8 mouse cellular contexts compared by ENCODE assay signal in genomic region chr8:94172809-94173732, GRCm38 (mm10). TPM values are rescaled to one million over a fixed set of nuclear protein-coding genes. Genes with fewer than 3 reads are reported as not detected.
DNase-seq lines count a peak whose midpoint lies in the region; ATAC-seq and TF ChIP-seq lines count a peak whose summit lies in the region.

No protein-coding gene starts in this region.

- DNase-seq in left cerebral cortex, postnatal 4 days = peak; percentile 5
- DNase-seq in left cerebral cortex, postnatal 36 days (ENCODE audit: low spot score in 2 of 2) = no peak
- DNase-seq in liver, embryonic 11.5 days (ENCODE audit: low spot score) = peak; percentile 67
- no peak for DNase-seq in ovary, postnatal 36 days (ENCODE audit: low spot score)

- 3% methylated on average over 39 of the region's 39 CpGs for WGBS in bone marrow, adult 2 months
- 2% methylated on average over 39 of the region's 39 CpGs for WGBS in heart, embryonic 13.5 days
- 3% methylated on average over 39 of the region's 39 CpGs for WGBS in liver, embryonic 11.5 days
- WGBS in small intestine, adult 2 months = 2% methylated on average over 39 of the region's 39 CpGs

- H3K4me3 ChIP-seq in bone marrow, adult 2 months (replicated peaks; ENCODE audit: control insufficient read depth, low read depth, low read length) = peak overlapping the region; percentile 24
- peak overlapping the region; percentile 59 for H3K4me3 ChIP-seq in heart, embryonic 13.5 days
- peak overlapping the region; percentile 74 for H3K4me3 ChIP-seq in liver, embryonic 11.5 days (ENCODE audit: low read depth, low read length)
- H3K4me3 ChIP-seq in small intestine, adult 2 months (ENCODE audit: low read depth, low read length) = peak overlapping the region; percentile 67

- ATAC-seq in heart, embryonic 13.5 days (ENCODE audit: extremely low read depth, insufficient number of reproducible peaks, low FRiP score, low TSS enrichment) = no peak
- ATAC-seq in liver, embryonic 11.5 days (replicated peaks; ENCODE audit: low FRiP score) = peak; percentile 18
- no peak for ATAC-seq in granulocyte monocyte progenitor cell, adult 5-6 weeks (replicated peaks; ENCODE audit: poor library complexity, severe bottlenecking)

- H3K4me1 ChIP-seq in bone marrow, adult 2 months (ENCODE audit: control insufficient read depth, insufficient read depth, low read length) = no peaks in the 10 kb centered on the region; the same call in 1 of the 2 replicates
- H3K4me1 ChIP-seq in heart, embryonic 13.5 days = peaks cover 25% of the 10 kb centered on the region
- peaks cover 28% of the 10 kb centered on the region for H3K4me1 ChIP-seq in liver, embryonic 11.5 days (replicated peaks; ENCODE audit: control insufficient read depth, insufficient read depth, low read length)
- H3K4me1 ChIP-seq in small intestine, adult 2 months (ENCODE audit: control insufficient read depth, insufficient read depth, insufficient read length, low read length) = peaks cover 14% of the 10 kb centered on the region

- TF ChIP-seq POLR2A in bone marrow, adult 2 months (IDR thresholded peaks at IDR 0.05; ENCODE audit: borderline replicate concordance, control insufficient read depth, low read depth, low read length) = no peak
- TF ChIP-seq POLR2A in small intestine, adult 2 months (IDR thresholded peaks at IDR 0.05; ENCODE audit: low read depth, low read length) = no peak

- H3K36me3 ChIP-seq in heart, embryonic 13.5 days = no peaks in the 10 kb centered on the region
- no peaks in the 10 kb centered on the region for H3K36me3 ChIP-seq in liver, embryonic 11.5 days (ENCODE audit: control insufficient read depth, insufficient read depth, low read length)
- H3K36me3 ChIP-seq in small intestine, adult 2 months (ENCODE audit: control insufficient read depth, insufficient read depth, low read length) = no peaks in the 10 kb centered on the region

- TF ChIP-seq CTCF in bone marrow, adult 2 months (IDR thresholded peaks at IDR 0.05; ENCODE audit: control insufficient read depth, insufficient read depth, low read length) = no peak
- no peak for TF ChIP-seq CTCF in small intestine, adult 2 months (IDR thresholded peaks at IDR 0.05; ENCODE audit: extremely low read depth, insufficient read length, insufficient replicate concordance, low read depth, low read length)

- peak overlapping the region; percentile 77 for H3K9ac ChIP-seq in heart, embryonic 13.5 days
- H3K9ac ChIP-seq in liver, embryonic 11.5 days (ENCODE audit: low read depth, low read length) = peak overlapping the region; percentile 95

- peaks cover 96% of the 10 kb centered on the region for H3K27me3 ChIP-seq in heart, embryonic 13.5 days (replicated peaks)
- peaks cover 24% of the 10 kb centered on the region for H3K27me3 ChIP-seq in liver, embryonic 11.5 days (replicated peaks; ENCODE audit: control insufficient read depth, insufficient read depth, low read length)
- H3K27me3 ChIP-seq in small intestine, adult 2 months (ENCODE audit: control insufficient read depth, insufficient read depth, low read length) = peaks cover 5% of the 10 kb centered on the region; the same call in 1 of the 2 replicates

- intact Hi-C loops in left cerebral cortex, postnatal 4 days (cut with DNase I) = no loop called here
- intact Hi-C loops in left cerebral cortex, postnatal 36 days (cut with DNase I) = no loop called here

- no peak overlapping the region for H3K27ac ChIP-seq in bone marrow, adult 2 months (ENCODE audit: control insufficient read depth, insufficient read depth, low read depth, low read length, poor library complexity)
- H3K27ac ChIP-seq in heart, embryonic 13.5 days (replicated peaks) = no peak overlapping the region; the same call in 1 of the 2 replicates
- H3K27ac ChIP-seq in liver, embryonic 11.5 days (ENCODE audit: low read depth, low read length) = peak overlapping the region; percentile 96
- H3K27ac ChIP-seq in small intestine, adult 2 months (ENCODE audit: insufficient read depth, low read depth, low read length) = peak overlapping the region; percentile 37; the same call in 1 of the 2 replicates

- peak overlapping the region; percentile 97 for H3K4me2 ChIP-seq in heart, embryonic 13.5 days
- H3K4me2 ChIP-seq in liver, embryonic 11.5 days = peak overlapping the region; percentile 93

- H3K9me3 ChIP-seq in heart, embryonic 13.5 days = no peaks in the 10 kb centered on the region
- H3K9me3 ChIP-seq in liver, embryonic 11.5 days (ENCODE audit: control insufficient read depth, low read length) = no peaks in the 10 kb centered on the region

RNA-seq across cellular contexts. Expression of gene Mt2, which starts 0.6 kb away (rescaled TPM):
- total RNA-seq in left cerebral cortex, postnatal 4 days (2021) = 10 to 100 TPM; 48.9 to 50.5 TPM
- 100 to 1,000 TPM; 463 to 490 TPM for total RNA-seq in left cerebral cortex, postnatal 36 days (2021)
- polyA plus RNA-seq in bone marrow, adult 2 months (2011; ENCODE audit: insufficient read depth, insufficient read length, low replicate concordance, missing spikeins) = 102 and 809 TPM in 2 replicates
- polyA plus RNA-seq in heart, embryonic 13.5 days (2015; fragmentation: Nextera tagmentation; extraction: Ambion mirVana) = 27.9 and 61.6 TPM in 2 replicates
- polyA plus RNA-seq in liver, embryonic 11.5 days (2014; fragmentation: Nextera tagmentation; extraction: Ambion mirVana) = 785 and 795 TPM in 2 replicates
- 50.1 and 80.3 TPM in 2 replicates for polyA plus RNA-seq in small intestine, adult 2 months (2012; rRNA removed)
- 0.82 and 4.7 TPM in 2 replicates for total RNA-seq in granulocyte monocyte progenitor cell, adult 5-6 weeks (2014; fragmentation: Nextera tagmentation)
- 3.9 and 8.7 TPM in 2 replicates for total RNA-seq in granulocyte monocyte progenitor cell, adult 5-6 weeks (2017)

RNA-seq across cellular contexts. Expression of gene Mt1, which starts 5.8 kb away (rescaled TPM):
- 10 to 100 TPM; 40.5 to 51.0 TPM for total RNA-seq in left cerebral cortex, postnatal 4 days (2021)
- 100 to 1,000 TPM; 556 to 573 TPM for total RNA-seq in left cerebral cortex, postnatal 36 days (2021)
- polyA plus RNA-seq in bone marrow, adult 2 months (2011; ENCODE audit: insufficient read depth, insufficient read length, low replicate concordance, missing spikeins) = 188 and 700 TPM in 2 replicates
- 230 and 374 TPM in 2 replicates for polyA plus RNA-seq in heart, embryonic 13.5 days (2015; fragmentation: Nextera tagmentation; extraction: Ambion mirVana)
- polyA plus RNA-seq in liver, embryonic 11.5 days (2014; fragmentation: Nextera tagmentation; extraction: Ambion mirVana) = 2,440 and 2,461 TPM in 2 replicates
- polyA plus RNA-seq in small intestine, adult 2 months (2012; rRNA removed) = 966 and 1,593 TPM in 2 replicates
- 120 and 175 TPM in 2 replicates for total RNA-seq in granulocyte monocyte progenitor cell, adult 5-6 weeks (2014; fragmentation: Nextera tagmentation)
- total RNA-seq in granulocyte monocyte progenitor cell, adult 5-6 weeks (2017) = 233 and 290 TPM in 2 replicates

RNA-seq across cellular contexts. Expression of gene Mt3, which starts 20.7 kb away (rescaled TPM):
- total RNA-seq in left cerebral cortex, postnatal 4 days (2021) = 100 to 1,000 TPM; 204 to 210 TPM
- total RNA-seq in left cerebral cortex, postnatal 36 days (2021) = 100 to 1,000 TPM; 854 to 931 TPM
- 3.0 TPM in 1 of 2 replicates, not detected in the other for polyA plus RNA-seq in bone marrow, adult 2 months (2011; ENCODE audit: insufficient read depth, insufficient read length, low replicate concordance, missing spikeins)
- 36.5 and 47.5 TPM in 2 replicates for polyA plus RNA-seq in heart, embryonic 13.5 days (2015; fragmentation: Nextera tagmentation; extraction: Ambion mirVana)
- 0.64 and 0.95 TPM in 2 replicates for polyA plus RNA-seq in liver, embryonic 11.5 days (2014; fragmentation: Nextera tagmentation; extraction: Ambion mirVana)
- 0.90 and 2.8 TPM in 2 replicates for polyA plus RNA-seq in small intestine, adult 2 months (2012; rRNA removed)
- not detected in 2 replicates for total RNA-seq in granulocyte monocyte progenitor cell, adult 5-6 weeks (2014; fragmentation: Nextera tagmentation)
- total RNA-seq in granulocyte monocyte progenitor cell, adult 5-6 weeks (2017) = not detected in 2 replicates

RNA-seq across cellular contexts. Expression of gene Mt4, which starts 36.1 kb away (rescaled TPM):
- total RNA-seq in left cerebral cortex, postnatal 4 days (2021) = not detected
- total RNA-seq in left cerebral cortex, postnatal 36 days (2021) = not detected
- polyA plus RNA-seq in bone marrow, adult 2 months (2011; ENCODE audit: insufficient read depth, insufficient read length, low replicate concordance, missing spikeins) = not detected in 2 replicates
- polyA plus RNA-seq in heart, embryonic 13.5 days (2015; fragmentation: Nextera tagmentation; extraction: Ambion mirVana) = not detected in 2 replicates
- not detected in 2 replicates for polyA plus RNA-seq in liver, embryonic 11.5 days (2014; fragmentation: Nextera tagmentation; extraction: Ambion mirVana)
- polyA plus RNA-seq in small intestine, adult 2 months (2012; rRNA removed) = not detected in 2 replicates
- total RNA-seq in granulocyte monocyte progenitor cell, adult 5-6 weeks (2014; fragmentation: Nextera tagmentation) = not detected in 2 replicates
- total RNA-seq in granulocyte monocyte progenitor cell, adult 5-6 weeks (2017) = not detected in 2 replicates

RNA-seq across cellular contexts. Expression of gene Nup93, which starts 41.3 kb away (rescaled TPM):
- total RNA-seq in left cerebral cortex, postnatal 4 days (2021) = 10 to 100 TPM; 51.0 to 52.1 TPM
- 10 to 100 TPM; 37.2 to 64.5 TPM for total RNA-seq in left cerebral cortex, postnatal 36 days (2021)
- 19.5 and 21.3 TPM in 2 replicates for polyA plus RNA-seq in bone marrow, adult 2 months (2011; ENCODE audit: insufficient read depth, insufficient read length, low replicate concordance, missing spikeins)
- polyA plus RNA-seq in heart, embryonic 13.5 days (2015; fragmentation: Nextera tagmentation; extraction: Ambion mirVana) = 58.0 and 65.9 TPM in 2 replicates
- 106 and 124 TPM in 2 replicates for polyA plus RNA-seq in liver, embryonic 11.5 days (2014; fragmentation: Nextera tagmentation; extraction: Ambion mirVana)
- polyA plus RNA-seq in small intestine, adult 2 months (2012; rRNA removed) = 3.6 and 5.4 TPM in 2 replicates
- total RNA-seq in granulocyte monocyte progenitor cell, adult 5-6 weeks (2014; fragmentation: Nextera tagmentation) = 38.9 and 45.1 TPM in 2 replicates
- total RNA-seq in granulocyte monocyte progenitor cell, adult 5-6 weeks (2017) = 45.5 and 46.0 TPM in 2 replicates

Comparison
In these comparisons a context has a peak if more than half of its experiments do, and no peak if none do; other contexts are left out.
1. DNase-seq: peak in left cerebral cortex, postnatal 4 days (single experiment) and liver, embryonic 11.5 days (single experiment); none in left cerebral cortex, postnatal 36 days (0 of 2) and ovary, postnatal 36 days (single experiment).
2. H3K27ac ChIP-seq: peak in liver, embryonic 11.5 days (single experiment) and small intestine, adult 2 months (single experiment); none in bone marrow, adult 2 months (single experiment) and heart, embryonic 13.5 days (single experiment).
3. H3K4me3 ChIP-seq: peak in every context shown above with its lines; median percentile 74 in liver, embryonic 11.5 days; 67 in small intestine, adult 2 months; 59 in heart, embryonic 13.5 days; 24 in bone marrow, adult 2 months.